Mouse (Mus musculus) myocyte (in vitro differentiated cells): ENCODE data around the gene Rdh9. TPM values are rescaled to one million over a fixed set of nuclear protein-coding genes. Genes with fewer than 3 reads are reported as not detected.
"Not testable (repeated sequence)": the region's sequence is repeated elsewhere in the genome, so short reads cannot be mapped to it uniquely, and the experiment has no call there.

Source experiments
- H3K27me3 ChIP-seq: one replicate; pipeline ENCODE4 v1.6.1; 2011; ENCODE audit not compliant: control insufficient read depth, insufficient read depth, insufficient read length
- H3K36me3 ChIP-seq: one replicate; pipeline ENCODE4 v1.6.1; 2011; ENCODE audit not compliant: control insufficient read depth, insufficient read depth
- H3K4me2 ChIP-seq: one replicate; pipeline ENCODE4 v1.6.1; 2011; ENCODE audit warnings: low read depth, control low read depth
- H3K4me3 ChIP-seq: one replicate; pipeline ENCODE4 v1.5.1; 2011; ENCODE audit warnings: mild to moderate bottlenecking, control low read depth, moderate library complexity
- H3K79me2 ChIP-seq: one replicate; pipeline ENCODE4 v1.6.1; 2011; ENCODE audit not compliant: control insufficient read depth, insufficient read depth
- H3ac ChIP-seq: one replicate; pipeline ENCODE4 v1.6.1; 2011; ENCODE audit not compliant: control insufficient read depth, insufficient read length
- CEBPB ChIP-seq: IDR thresholded peaks from 2 replicates; pipeline ENCODE4 v1.6.1; 2011; ENCODE audit warnings: mild to moderate bottlenecking, moderate library complexity; ENCODE audit not compliant: poor library complexity, insufficient read depth, severe bottlenecking
- E2F4 ChIP-seq: IDR thresholded peaks from one replicate; pipeline ENCODE4 v1.6.1; 2011; ENCODE audit warnings: mild to moderate bottlenecking, control low read depth, moderate library complexity; ENCODE audit not compliant: insufficient read depth
- MAX ChIP-seq: IDR thresholded peaks from one replicate; pipeline ENCODE4 v1.6.1; 2011; ENCODE audit warnings: low read depth, mild to moderate bottlenecking, control low read depth
- MYOD1 ChIP-seq, 3 experiments: IDR thresholded peaks; one replicate each; pipeline ENCODE4 v1.6.1; 2011; ENCODE audit warnings: control low read depth in 2 of 3, low read depth in 2 of 3, mild to moderate bottlenecking in 2 of 3, moderate library complexity in 1 of 3; ENCODE audit not compliant: insufficient read length in 2 of 3, control insufficient read depth in 1 of 3
- MYOG ChIP-seq, 3 experiments: IDR thresholded peaks; one replicate each; pipeline ENCODE4 v1.6.1; 2011; ENCODE audit warnings: control low read depth in 2 of 3, low read depth in 2 of 3, mild to moderate bottlenecking in 2 of 3; ENCODE audit not compliant: insufficient read length in 2 of 3, control insufficient read depth in 1 of 3, insufficient read depth in 1 of 3
- POLR2A ChIP-seq: IDR thresholded peaks from one replicate; pipeline ENCODE4 v1.6.1; 2011; ENCODE audit warnings: low read depth, mild to moderate bottlenecking, control low read depth, moderate library complexity; ENCODE audit not compliant: insufficient read length
- POLR2AphosphoS2 ChIP-seq: IDR thresholded peaks from one replicate; pipeline ENCODE4 v1.6.1; 2011; ENCODE audit warnings: low read depth, control low read depth; ENCODE audit not compliant: insufficient read length
- REST ChIP-seq: IDR thresholded peaks from one replicate; pipeline ENCODE4 v1.6.1; 2011; ENCODE audit warnings: mild to moderate bottlenecking, control low read depth, moderate library complexity; ENCODE audit not compliant: insufficient read depth, insufficient read length
- SRF ChIP-seq: IDR thresholded peaks from one replicate; pipeline ENCODE4 v1.6.1; 2011; ENCODE audit warnings: low read depth; ENCODE audit not compliant: control insufficient read depth, insufficient read length
- TCF12 ChIP-seq: IDR thresholded peaks from one replicate; pipeline ENCODE4 v1.6.1; 2011; ENCODE audit warnings: mild to moderate bottlenecking, control low read depth; ENCODE audit not compliant: poor library complexity, insufficient read depth, severe bottlenecking
- TCF3 ChIP-seq: IDR thresholded peaks from one replicate; pipeline ENCODE4 v1.6.1; 2011; ENCODE audit warnings: low read depth, control low read depth; ENCODE audit not compliant: insufficient read length
- USF1 ChIP-seq: IDR thresholded peaks from one replicate; pipeline ENCODE4 v1.6.1; 2011; ENCODE audit warnings: low read depth, mild to moderate bottlenecking, control low read depth, moderate library complexity
- polyA plus RNA-seq: library from polyadenylated mRNA; unstranded; fragments of >200 nt; fragmentation: generic; extraction: Trizol; gene quantifications from one replicate; pipeline ENCODE4 v1.2.1, GENCODE M21; 2012; ENCODE audit warnings: missing spikeins

The Rdh9 gene
- polyA plus RNA-seq, 1 experiment: 0.02 TPM

DNA sequence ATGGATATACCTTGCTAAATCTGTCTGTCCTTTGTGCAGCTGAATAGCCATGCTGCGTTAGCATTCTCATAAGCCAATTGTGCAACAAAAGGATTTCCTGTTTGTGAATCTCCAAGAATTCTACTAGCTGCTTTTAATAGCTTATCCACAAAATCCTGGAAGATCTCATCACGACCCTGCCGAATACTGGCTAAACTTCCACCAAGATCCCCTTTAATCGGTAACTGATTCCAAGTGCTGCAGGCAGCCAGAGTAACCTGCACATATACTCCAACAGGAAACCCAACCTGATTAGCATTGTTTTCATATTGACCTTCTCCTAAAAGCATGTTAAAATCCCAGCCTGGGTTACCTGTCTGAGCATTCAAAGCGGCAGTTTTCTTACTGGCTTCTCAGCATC, 59.1 kb downstream of the Rdh9 start:
- no peak for TF ChIP-seq USF1
- no peak for TF ChIP-seq CEBPB
- TF ChIP-seq MAX: no peak
- TF ChIP-seq E2F4: no peak
- no peak for TF ChIP-seq POLR2AphosphoS2
- TF ChIP-seq REST: no peak
- TF ChIP-seq SRF: no peak
- TF ChIP-seq TCF12: no peak
- TF ChIP-seq POLR2A: no peak
- TF ChIP-seq TCF3: no peak
- no peak for TF ChIP-seq MYOG (IDR thresholded peaks at IDR 0.05; ENCODE audit: control insufficient read depth in 1 of 3, insufficient read depth in 1 of 3, insufficient read length in 2 of 3, low read depth in 2 of 3)
- TF ChIP-seq MYOD1 (IDR thresholded peaks at IDR 0.05; ENCODE audit: control insufficient read depth in 1 of 3, insufficient read length in 2 of 3, low read depth in 2 of 3): no peak
- Histone ChIP-seq H3K36me3 (no peaks in the 10 kb centered on the region), H3K27me3 (no peaks in the 10 kb centered on the region), H3ac (no peak overlapping the region), H3K4me2 (no peak overlapping the region), H3K79me2 (no peaks in the 10 kb centered on the region), H3K4me3 (no peak overlapping the region)

DNA sequence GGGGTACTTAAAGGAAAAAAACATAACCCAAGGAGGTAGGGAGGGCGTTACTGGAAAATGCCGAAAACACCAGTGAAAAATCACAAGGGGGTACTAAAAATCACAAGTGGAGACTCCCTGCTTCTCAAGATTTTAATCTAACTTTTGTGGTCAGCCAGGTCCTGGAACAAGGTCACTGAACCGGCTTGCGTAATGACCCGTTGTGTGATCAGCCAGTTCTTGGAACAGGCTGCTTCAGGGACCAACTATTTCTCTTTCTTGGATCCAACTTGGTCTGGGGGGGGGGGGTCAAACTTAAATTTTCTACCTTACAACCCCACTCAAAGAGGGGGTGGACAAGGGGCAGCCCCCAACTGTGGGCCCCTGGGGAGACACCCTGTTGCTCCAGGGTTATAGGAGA, 61.6 kb downstream of the Rdh9 start:
- not testable (repeated sequence) for H3K4me2 ChIP-seq, H3ac ChIP-seq, H3K27me3 ChIP-seq, H3K36me3 ChIP-seq, H3K79me2 ChIP-seq, H3K4me3 ChIP-seq

DNA sequence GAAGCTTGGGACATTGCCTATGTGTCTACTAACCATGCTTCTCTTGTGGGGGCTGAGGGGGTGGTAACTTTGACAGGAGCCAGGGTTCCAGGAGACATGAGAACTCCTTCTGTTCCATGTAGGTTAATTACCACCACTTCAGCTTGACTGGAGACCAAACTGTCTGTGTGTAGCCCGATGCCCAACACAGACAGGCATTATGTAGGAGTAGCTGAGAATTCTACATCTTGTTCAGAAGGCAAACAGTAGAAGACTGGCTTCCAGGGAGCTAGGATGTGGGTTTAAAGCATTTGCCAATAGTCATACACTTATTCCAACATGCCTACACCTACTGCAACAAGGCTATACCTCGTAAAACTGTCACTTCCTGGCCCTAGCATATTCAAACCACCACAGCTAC, 62.4 kb downstream of the Rdh9 start:
- no peak for TF ChIP-seq MYOD1 (IDR thresholded peaks at IDR 0.05; ENCODE audit: control insufficient read depth in 1 of 3, insufficient read length in 2 of 3, low read depth in 2 of 3)
- TF ChIP-seq TCF3: no peak
- no peak for TF ChIP-seq POLR2A
- H3K27me3 ChIP-seq: peaks cover 8% of the 10 kb centered on the region

DNA sequence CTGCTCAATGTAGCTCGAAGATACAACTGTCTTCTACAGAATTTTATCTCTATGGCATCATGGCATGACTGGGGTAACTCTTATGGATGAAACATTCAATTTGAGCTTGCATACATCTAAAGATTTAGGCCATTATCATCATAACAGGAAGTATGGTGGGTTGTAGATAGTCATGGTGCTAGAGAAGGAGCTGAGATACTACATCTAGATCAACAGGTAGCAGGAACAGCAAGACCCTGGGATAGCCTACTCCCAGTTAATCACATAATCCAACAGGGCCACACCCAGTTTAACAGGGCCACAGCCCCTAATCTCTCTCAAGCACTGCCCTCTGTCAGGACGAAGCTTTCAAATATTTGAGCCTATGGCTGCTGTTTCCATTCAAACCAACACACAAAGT, 64.6 kb downstream of the Rdh9 start:
- TF ChIP-seq MYOG (IDR thresholded peaks at IDR 0.05; ENCODE audit: control insufficient read depth in 1 of 3, insufficient read depth in 1 of 3, insufficient read length in 2 of 3, low read depth in 2 of 3) (no peak), E2F4 (no peak), POLR2A (no peak), TCF3 (no peak), USF1 (no peak), SRF (no peak), TCF12 (no peak), MAX (no peak), REST (no peak), MYOD1 (IDR thresholded peaks at IDR 0.05; ENCODE audit: control insufficient read depth in 1 of 3, insufficient read length in 2 of 3, low read depth in 2 of 3) (no peak), CEBPB (no peak), POLR2AphosphoS2 (no peak)
- Histone ChIP-seq H3K27me3 (peaks cover 8% of the 10 kb centered on the region), H3K36me3 (no peaks in the 10 kb centered on the region), H3K4me3 (no peak overlapping the region), H3K4me2 (no peak overlapping the region), H3ac (no peak overlapping the region), H3K79me2 (no peaks in the 10 kb centered on the region)

More for the DNA sequence above, 62.4 kb downstream of the Rdh9 start:
- Histone ChIP-seq H3K79me2 (no peaks in the 10 kb centered on the region), H3K36me3 (no peaks in the 10 kb centered on the region), H3K4me3 (no peak overlapping the region), H3ac (no peak overlapping the region), H3K4me2 (no peak overlapping the region)

Other genes starting within 250 kb of the Rdh9 start
- 3.9 TPM for gene Nxph4, start 241.8 kb upstream of the Rdh9 start, polyA plus RNA-seq
- gene Lrp1, start 155.2 kb upstream of the Rdh9 start, polyA plus RNA-seq: 244 TPM
- gene Stat6, start 133.4 kb upstream of the Rdh9 start, polyA plus RNA-seq: 0.26 TPM
- 5.6 TPM for gene Nemp1, start 109.5 kb upstream of the Rdh9 start, polyA plus RNA-seq
- 68.7 TPM for gene Nab2, start 107.8 kb upstream of the Rdh9 start, polyA plus RNA-seq
- gene Myo1a, start 71.2 kb upstream of the Rdh9 start, polyA plus RNA-seq: 0.35 TPM
- gene Tac2, start 51.9 kb upstream of the Rdh9 start, polyA plus RNA-seq: 0.18 TPM
- 3.2 TPM for gene Zbtb39, start 36.8 kb upstream of the Rdh9 start, polyA plus RNA-seq
- 0.11 TPM for gene Gpr182, start 24.7 kb upstream of the Rdh9 start, polyA plus RNA-seq
- gene Rdh1, start 16.7 kb upstream of the Rdh9 start, polyA plus RNA-seq: 0.01 TPM
- gene Rdh16f1, start 16.6 kb upstream of the Rdh9 start, polyA plus RNA-seq: 0.13 TPM
- not detected for gene Rdh16, start 24.8 kb downstream of the Rdh9 start, polyA plus RNA-seq
- not detected for gene Rdh19, start 73.5 kb downstream of the Rdh9 start, polyA plus RNA-seq
- gene Rdh16f2, start 90.1 kb downstream of the Rdh9 start, polyA plus RNA-seq: 0.06 TPM
- gene Rdh7, start 112.4 kb downstream of the Rdh9 start, polyA plus RNA-seq: not detected
- not detected for gene Sdr9c7, start 122.1 kb downstream of the Rdh9 start, polyA plus RNA-seq
- gene Hsd17b6, start 231.2 kb downstream of the Rdh9 start, polyA plus RNA-seq: not detected
- gene Prim1, start 238.8 kb downstream of the Rdh9 start, polyA plus RNA-seq: 9.1 TPM